Mouse (Mus musculus) heart, embryonic 12.5 days (tissue): ENCODE results near the gene A730049H05Rik. TPM values are rescaled to one million over a fixed set of nuclear protein-coding genes. Genes with fewer than 3 reads are reported as not detected.

Experiments used
- ATAC-seq: fragments of 200-750 bp; cut with Nextera tagmentation; 2 replicates; pipeline ENCODE4 v1.8.0; 2017; ENCODE audit warnings: moderate TSS enrichment, moderate library complexity; ENCODE audit not compliant: insufficient number of reproducible peaks, low FRiP score
- H3K27ac ChIP-seq: fragments of 300-500 bp; sonication (generic); 2 replicates; pipeline ENCODE4 v1.5.1; 2016; ENCODE audit warnings: mild to moderate bottlenecking, moderate library complexity; ENCODE audit not compliant: poor library complexity, severe bottlenecking
- H3K27me3 ChIP-seq: fragments of 300-500 bp; sonication (generic); replicated peaks from 2 replicates; pipeline ENCODE4 v1.6.1; 2016; ENCODE audit warnings: mild to moderate bottlenecking, moderate library complexity
- H3K36me3 ChIP-seq: fragments of 300-500 bp; sonication (generic); 2 replicates; pipeline ENCODE4 v1.6.1; 2016; ENCODE audit warnings: mild to moderate bottlenecking, moderate library complexity
- H3K4me1 ChIP-seq: fragments of 300-500 bp; sonication (generic); replicated peaks from 2 replicates; pipeline ENCODE4 v1.6.1; 2016; ENCODE audit warnings: mild to moderate bottlenecking
- H3K4me2 ChIP-seq: fragments of 300-500 bp; sonication (generic); 2 replicates; pipeline ENCODE4 v1.6.1; 2016; ENCODE audit warnings: mild to moderate bottlenecking, moderate library complexity
- H3K4me3 ChIP-seq: fragments of 300-500 bp; sonication (generic); 2 replicates; pipeline ENCODE4 v1.5.1; 2016; ENCODE audit warnings: mild to moderate bottlenecking
- H3K9ac ChIP-seq: fragments of 300-500 bp; sonication (generic); 2 replicates; pipeline ENCODE4 v1.6.1; 2016; ENCODE audit warnings: mild to moderate bottlenecking, moderate library complexity
- H3K9me3 ChIP-seq: fragments of 300-500 bp; sonication (generic); replicated peaks from 2 replicates; pipeline ENCODE4 v1.6.1; 2016; ENCODE audit warnings: mild to moderate bottlenecking, moderate library complexity
- WGBS: fragments of 180-500 bp; shearing (Covaris S2); methylation state at CpG from one replicate; pipeline ENCODE4 v1.1.7; 2016; 5-methylcytosine and 5-hydroxymethylcytosine counted together
- polyA plus RNA-seq: library from polyadenylated mRNA; unstranded; fragments of >200 nt; fragmentation: Nextera tagmentation; extraction: Ambion mirVana; gene quantifications from 2 replicates; pipeline ENCODE4 v1.2.1, GENCODE M21; 2016

A730049H05Rik gene
- polyA plus RNA-seq, 1 experiment from 2014 or later, result 4.8 TPM

DNA sequence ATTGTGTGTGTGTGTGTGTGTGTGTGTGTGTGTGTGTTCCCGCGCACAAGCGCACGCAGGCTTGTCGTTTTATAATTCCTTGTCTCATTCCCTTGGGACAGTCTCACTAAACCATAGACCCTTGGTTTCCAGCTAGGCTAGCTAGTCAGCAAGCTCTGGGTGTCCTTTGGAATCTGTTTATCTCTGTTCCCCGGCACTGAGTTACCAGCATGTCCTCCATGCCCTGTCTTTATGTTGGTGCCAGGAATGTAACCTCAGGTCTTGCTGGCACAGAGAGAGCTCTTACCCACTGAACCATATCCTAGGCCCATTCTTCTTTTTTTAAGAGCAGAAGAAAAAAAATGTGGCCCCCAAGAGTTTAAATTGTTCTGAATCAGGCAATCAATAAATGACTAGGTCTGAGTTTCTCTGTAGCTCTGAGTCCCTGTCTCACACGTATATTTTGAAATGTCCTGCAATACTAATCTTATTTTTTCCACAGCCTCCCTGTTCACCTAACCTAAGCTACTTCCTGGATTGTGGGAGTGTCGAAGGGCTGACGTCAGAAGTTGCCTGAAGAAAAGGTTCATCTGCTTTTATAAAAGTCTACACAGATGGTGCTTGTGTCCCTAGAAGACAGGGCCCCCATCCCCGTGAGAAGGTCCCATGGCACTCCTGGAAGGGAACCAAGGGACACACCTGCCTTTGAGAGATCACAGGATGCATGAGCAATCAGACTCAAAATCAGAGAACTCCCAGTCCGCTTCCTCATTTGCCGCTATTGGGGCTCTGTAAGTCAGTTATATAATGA, 42.6 kb downstream of the A730049H05Rik start:
- no peak overlapping the region for H3K4me2 ChIP-seq
- no peak overlapping the region for H3K9ac ChIP-seq
- peaks cover 42% of the 10 kb centered on the region for H3K4me1 ChIP-seq
- H3K27me3 ChIP-seq, result no peaks in the 10 kb centered on the region
- WGBS, result 79% methylated on average over 12 of the region's 12 CpGs
- no peak for ATAC-seq
- H3K9me3 ChIP-seq, result no peaks in the 10 kb centered on the region
- peaks cover 37% of the 10 kb centered on the region for H3K36me3 ChIP-seq
- H3K27ac ChIP-seq, result no peak overlapping the region
- H3K4me3 ChIP-seq, result no peak overlapping the region

DNA sequence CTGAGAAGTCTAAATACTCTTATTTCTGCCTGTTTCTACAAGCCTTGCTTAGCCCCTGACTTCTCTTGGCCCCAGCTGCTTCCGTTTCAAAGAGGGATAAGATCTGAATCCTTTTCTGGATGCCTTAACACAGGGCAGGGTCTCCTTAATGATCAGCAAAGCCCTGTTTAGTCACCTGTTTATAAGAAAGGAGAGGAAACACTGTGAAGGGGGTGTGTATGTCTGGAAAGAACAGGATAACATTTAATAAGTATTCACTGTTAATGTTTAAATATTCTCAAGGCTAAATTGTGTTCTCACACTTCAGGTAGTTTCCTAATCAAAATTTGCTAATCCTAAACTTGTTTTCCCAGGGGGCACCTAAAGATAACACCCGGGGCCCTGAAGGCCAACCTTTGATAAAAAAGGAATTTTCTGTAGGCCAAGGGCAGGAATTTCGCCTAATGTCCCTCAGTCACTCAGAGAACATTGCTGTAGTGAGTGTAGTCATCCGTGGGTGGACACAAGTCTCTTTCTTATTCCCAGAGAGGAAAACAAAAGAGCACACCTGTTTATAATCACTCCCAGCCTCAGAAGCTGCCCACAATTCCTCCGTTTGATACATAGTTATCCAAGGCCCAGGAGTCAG, 44.1 kb downstream of the A730049H05Rik start:
- no peak overlapping the region for H3K9ac ChIP-seq

DNA sequence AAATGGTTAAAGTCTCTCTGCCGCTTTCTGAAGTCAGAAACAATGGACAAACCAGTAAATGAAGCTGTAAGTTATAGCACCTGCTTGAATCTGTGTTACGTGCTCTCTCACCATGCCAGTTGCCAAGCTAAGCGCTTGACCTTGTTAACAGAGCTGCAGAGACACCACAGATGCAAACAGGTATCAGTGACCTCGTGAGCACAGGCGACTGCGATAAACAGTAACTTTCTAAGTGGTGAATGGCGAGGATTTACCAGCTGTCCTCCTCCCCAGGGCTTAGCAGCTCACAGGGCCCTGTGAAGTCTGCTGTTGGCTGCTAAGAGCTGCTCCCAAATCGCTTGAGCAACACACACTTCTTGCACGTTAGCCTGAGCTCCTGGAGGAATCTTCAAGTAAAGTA, 46.3 kb downstream of the A730049H05Rik start:
- WGBS, result 45% methylated on average over 9 of the region's 9 CpGs
- Histone ChIP-seq H3K9me3 (no peaks in the 10 kb centered on the region), H3K4me2 (no peak overlapping the region), H3K9ac (no peak overlapping the region), H3K27ac (peak overlapping the region; percentile 46), H3K36me3 (peaks cover 33% of the 10 kb centered on the region), H3K27me3 (no peaks in the 10 kb centered on the region), H3K4me3 (no peak overlapping the region), H3K4me1 (peaks cover 27% of the 10 kb centered on the region)
- ATAC-seq, result no peak

More for the DNA sequence above, 44.1 kb downstream of the A730049H05Rik start:
- Histone ChIP-seq H3K4me2 (no peak overlapping the region), H3K4me1 (peaks cover 30% of the 10 kb centered on the region), H3K27me3 (no peaks in the 10 kb centered on the region), H3K4me3 (no peak overlapping the region), H3K36me3 (peaks cover 37% of the 10 kb centered on the region), H3K27ac (peak overlapping the region; percentile 7), H3K9me3 (no peaks in the 10 kb centered on the region)
- WGBS, result 25% methylated on average over 5 of the region's 5 CpGs
- no peak for ATAC-seq

DNA sequence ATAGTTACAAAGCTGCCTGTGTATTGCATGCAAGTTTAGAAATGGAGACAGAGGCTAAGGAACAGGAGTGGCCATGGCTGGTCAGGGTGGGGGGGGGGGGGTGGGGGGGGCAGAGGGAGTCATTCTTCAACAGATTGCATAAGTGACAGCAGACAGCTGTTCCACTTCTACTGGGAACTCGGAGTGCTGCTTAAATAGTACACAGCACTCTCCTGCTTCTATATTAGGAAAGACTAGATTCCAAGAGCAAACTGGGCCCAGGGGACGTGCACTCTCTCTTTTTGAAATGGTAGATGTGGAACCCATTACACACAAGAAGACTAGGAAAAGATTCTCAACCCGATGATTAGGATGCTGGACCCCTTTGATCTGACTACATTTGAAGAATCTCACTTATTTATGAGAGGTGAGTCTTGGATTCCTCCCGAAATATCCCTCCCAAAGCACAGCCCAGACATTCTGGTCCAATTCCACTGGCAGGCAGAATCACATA, 52.9 kb downstream of the A730049H05Rik start, which contains the start of gene Gm15737:
Gene Gm15737 (plus strand): TSS at position 269 of the 493 bp plus-strand sequence.
- Histone ChIP-seq H3K4me3 (0 out of 2 replicates have a peak within 1 kb of the TSS, but pooled peaks have one; percentile 3), H3K4me1 (peaks cover 25% of the 10 kb centered on the region), H3K9me3 (no peaks in the 10 kb centered on the region), H3K4me2 (peak within 1 kb of the TSS; percentile 52), H3K36me3 (peaks cover 19% of the 10 kb centered on the region), H3K9ac (peak within 1 kb of the TSS; percentile 43; the same call in 1 of the 2 replicates), H3K27me3 (no peaks in the 10 kb centered on the region), H3K27ac (peak within 1 kb of the TSS; percentile 98)
- peak; percentile 79 for ATAC-seq
- 29% methylated on average over 4 of the region's 4 CpGs for WGBS

DNA sequence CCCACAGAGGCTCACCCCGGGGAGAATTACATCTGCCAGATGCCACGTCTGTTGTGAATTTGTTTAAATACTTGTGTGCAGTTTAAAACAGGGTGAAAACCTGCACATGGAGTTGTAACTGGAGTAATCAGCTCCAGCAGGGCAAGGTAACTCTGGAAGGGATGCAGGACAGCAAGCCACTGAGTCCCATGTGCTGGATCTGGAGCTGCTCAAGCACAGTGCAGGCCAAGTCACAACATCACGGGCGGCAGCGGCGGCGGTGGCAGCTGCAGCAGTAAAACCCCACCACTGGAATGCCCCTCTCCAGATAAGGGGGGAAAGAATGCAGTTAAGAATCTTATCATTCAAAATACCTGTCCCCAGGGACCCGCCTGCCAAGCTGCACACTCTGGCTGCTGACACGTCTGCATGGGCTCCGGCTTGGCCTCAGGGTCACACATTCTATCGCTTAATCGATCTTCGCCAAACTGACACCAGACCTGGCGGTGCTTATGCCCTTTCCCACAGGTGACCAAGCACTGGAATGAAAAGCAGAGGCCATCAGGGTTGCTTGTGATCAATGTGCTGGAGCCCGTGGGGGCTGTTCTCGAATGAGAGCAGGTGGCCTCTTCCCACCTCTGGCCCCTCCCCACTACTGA, 53.4 kb downstream of the A730049H05Rik start:
- no peaks in the 10 kb centered on the region for H3K9me3 ChIP-seq
- peak; percentile 64 for ATAC-seq
- H3K36me3 ChIP-seq, result peaks cover 19% of the 10 kb centered on the region
- no peaks in the 10 kb centered on the region for H3K27me3 ChIP-seq
- H3K27ac ChIP-seq, result peak overlapping the region; percentile 98
- 26% methylated on average over 16 of the region's 16 CpGs for WGBS
- H3K4me1 ChIP-seq, result peaks cover 25% of the 10 kb centered on the region
- H3K4me3 ChIP-seq, result 0 out of 2 replicates have a peak overlapping the region, but pooled peaks have one; percentile 3
- H3K9ac ChIP-seq, result peak overlapping the region; percentile 43; the same call in 1 of the 2 replicates
- peak overlapping the region; percentile 52 for H3K4me2 ChIP-seq

DNA sequence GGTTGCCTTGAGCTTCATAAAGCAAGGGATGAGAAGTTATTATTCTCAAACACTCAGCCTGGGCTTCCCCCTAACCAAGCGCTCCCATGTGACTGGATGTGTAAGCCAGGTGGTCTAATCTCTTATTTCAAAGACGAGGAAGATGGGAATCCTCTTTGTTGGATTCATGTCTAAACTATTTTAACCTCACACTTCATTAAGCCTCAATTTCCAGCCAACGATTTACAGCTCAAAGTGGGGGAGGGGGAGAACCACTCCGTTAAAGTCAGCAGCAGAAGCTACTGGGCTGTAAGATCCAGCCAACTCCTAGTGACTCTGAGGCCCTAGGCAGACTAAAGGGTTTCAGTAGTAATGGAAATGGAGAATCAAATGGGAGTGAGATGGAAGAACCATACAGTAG, 55.5 kb downstream of the A730049H05Rik start:
- no peaks in the 10 kb centered on the region for H3K27me3 ChIP-seq
- H3K9ac ChIP-seq, result no peak overlapping the region
- no peak for ATAC-seq
- no peak overlapping the region for H3K4me3 ChIP-seq
- H3K4me2 ChIP-seq, result no peak overlapping the region
- H3K27ac ChIP-seq, result no peak overlapping the region
- no peaks in the 10 kb centered on the region for H3K9me3 ChIP-seq
- 68% methylated on average over 4 of the region's 4 CpGs for WGBS
- H3K36me3 ChIP-seq, result peaks cover 21% of the 10 kb centered on the region
- peaks cover 31% of the 10 kb centered on the region for H3K4me1 ChIP-seq

DNA sequence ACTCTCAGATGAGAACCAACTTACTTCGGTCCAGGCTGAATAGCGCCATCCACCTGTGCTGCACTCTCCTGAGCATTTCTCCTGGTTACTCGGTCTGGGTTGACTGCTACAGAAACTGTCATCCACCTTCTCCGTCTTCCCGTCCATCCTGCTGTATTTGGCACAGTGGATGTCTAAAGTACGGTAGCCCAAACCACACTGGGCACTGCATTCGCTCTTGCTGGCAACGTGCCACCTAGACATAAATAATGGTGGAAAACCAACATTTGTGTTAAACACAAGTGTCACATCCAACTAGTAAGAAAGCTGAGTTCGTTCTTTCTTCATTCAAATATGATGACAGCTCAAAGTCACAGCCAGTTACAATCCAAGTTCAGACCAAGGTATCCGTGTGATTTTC, 56.5 kb downstream of the A730049H05Rik start:
- WGBS, result 89% methylated on average over 10 of the region's 10 CpGs
- Histone ChIP-seq H3K9me3 (no peaks in the 10 kb centered on the region), H3K27ac (no peak overlapping the region), H3K36me3 (peaks cover 27% of the 10 kb centered on the region), H3K4me1 (peaks cover 30% of the 10 kb centered on the region), H3K4me2 (no peak overlapping the region), H3K9ac (no peak overlapping the region), H3K27me3 (no peaks in the 10 kb centered on the region), H3K4me3 (no peak overlapping the region)
- no peak for ATAC-seq

DNA sequence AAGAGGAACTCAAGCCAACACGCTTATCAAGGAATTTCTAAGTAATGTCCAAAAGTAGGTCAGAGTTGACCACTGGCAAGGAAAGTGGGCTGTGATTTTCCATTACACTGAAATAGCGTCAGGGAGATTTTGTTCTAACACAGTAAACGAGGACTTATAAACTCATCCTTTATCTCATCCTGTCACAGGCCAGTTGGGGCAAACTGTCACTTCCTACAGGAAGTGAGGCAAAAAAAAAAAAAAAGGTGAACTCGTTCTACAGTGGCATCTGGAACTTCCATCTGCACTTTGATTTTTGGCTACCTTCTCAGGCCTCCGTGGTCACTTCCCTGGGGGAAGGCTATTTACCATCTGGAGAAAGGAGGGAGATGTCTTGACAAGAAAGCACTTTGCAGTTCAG, 58.6 kb downstream of the A730049H05Rik start:
- H3K4me3 ChIP-seq, result no peak overlapping the region
- H3K9me3 ChIP-seq, result no peaks in the 10 kb centered on the region
- WGBS, result 28% methylated on average over 5 of the region's 5 CpGs
- H3K9ac ChIP-seq, result no peak overlapping the region
- ATAC-seq, result no peak; the same call in 1 of the 2 replicates
- H3K27me3 ChIP-seq, result no peaks in the 10 kb centered on the region
- peaks cover 45% of the 10 kb centered on the region for H3K36me3 ChIP-seq
- no peak overlapping the region for H3K4me2 ChIP-seq
- H3K4me1 ChIP-seq, result peaks cover 12% of the 10 kb centered on the region
- no peak overlapping the region for H3K27ac ChIP-seq

DNA sequence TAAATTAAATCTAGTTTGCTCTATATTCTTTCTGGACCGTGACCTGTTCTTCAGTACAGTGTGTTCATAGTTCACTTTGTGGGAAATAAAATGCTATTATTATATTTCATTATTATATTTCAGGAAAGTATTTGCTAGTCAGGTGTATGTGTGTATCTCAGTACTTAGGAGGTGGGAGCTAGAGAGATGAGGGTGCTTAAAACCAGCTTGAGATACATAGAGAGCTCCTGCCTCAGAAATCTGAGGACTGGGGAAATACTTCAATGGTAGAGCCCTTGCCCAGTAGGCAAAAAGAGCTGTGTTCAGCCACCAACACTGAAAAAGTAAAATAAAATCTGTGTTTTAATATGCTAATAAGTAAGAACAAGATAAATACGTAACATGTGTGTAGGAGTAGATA, 59.1 kb downstream of the A730049H05Rik start:
- Histone ChIP-seq H3K36me3 (peaks cover 50% of the 10 kb centered on the region), H3K4me3 (no peak overlapping the region), H3K4me1 (peaks cover 7% of the 10 kb centered on the region), H3K9me3 (no peaks in the 10 kb centered on the region), H3K27me3 (no peaks in the 10 kb centered on the region), H3K27ac (no peak overlapping the region), H3K4me2 (no peak overlapping the region), H3K9ac (no peak overlapping the region)
- WGBS, result 88% methylated on average over 2 of the region's 2 CpGs
- ATAC-seq, result no peak

DNA sequence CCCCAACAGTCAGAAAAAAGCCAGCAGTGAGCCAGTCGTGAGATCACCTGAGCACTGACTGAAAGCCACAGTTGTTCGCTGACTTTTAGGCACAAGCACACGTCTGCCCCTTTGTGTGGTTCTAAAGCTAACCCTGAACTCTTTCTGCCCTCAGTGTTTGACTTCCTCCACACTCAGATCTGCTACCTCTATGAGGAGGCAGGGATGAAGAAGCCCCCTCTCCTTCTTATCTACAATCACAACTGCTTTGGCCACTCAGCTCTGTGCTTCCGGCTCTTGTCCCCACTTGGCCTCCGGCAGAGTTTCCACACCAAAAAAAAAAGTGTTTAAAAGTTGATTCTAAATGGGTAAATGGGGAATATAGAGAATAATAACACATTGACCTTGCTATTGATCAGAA, 59.8 kb downstream of the A730049H05Rik start:
- no peak overlapping the region for H3K9ac ChIP-seq
- peaks cover 56% of the 10 kb centered on the region for H3K36me3 ChIP-seq
- H3K4me1 ChIP-seq, result peaks cover 6% of the 10 kb centered on the region; the same call in 1 of the 2 replicates
- H3K27me3 ChIP-seq, result no peaks in the 10 kb centered on the region
- peak; percentile 48; the same call in 1 of the 2 replicates for ATAC-seq
- no peak overlapping the region for H3K4me3 ChIP-seq
- no peak overlapping the region for H3K4me2 ChIP-seq
- H3K9me3 ChIP-seq, result no peaks in the 10 kb centered on the region
- H3K27ac ChIP-seq, result no peak overlapping the region
- WGBS, result 44% methylated on average over 5 of the region's 5 CpGs

DNA sequence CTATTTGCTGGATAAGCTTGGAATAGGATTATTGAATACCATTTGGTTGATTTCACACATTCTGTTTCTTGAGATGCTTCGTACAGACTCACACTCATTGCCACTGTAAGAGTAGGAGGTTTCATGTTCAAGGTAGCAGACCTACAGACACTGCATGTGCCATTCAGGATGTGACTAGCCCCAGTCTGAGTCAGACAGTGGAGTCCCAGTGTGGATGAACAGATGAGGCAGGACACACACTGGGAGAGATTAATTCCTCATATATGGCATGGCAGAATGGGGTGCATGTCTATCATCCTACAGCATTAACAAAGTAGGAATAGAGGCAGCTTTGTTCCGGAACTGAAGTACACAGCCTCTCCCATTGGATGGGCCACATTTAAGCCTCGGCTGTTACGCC, 61.0 kb downstream of the A730049H05Rik start:
- ATAC-seq, result no peak
- Histone ChIP-seq H3K4me3 (no peak overlapping the region), H3K27ac (no peak overlapping the region), H3K4me2 (no peak overlapping the region), H3K27me3 (no peaks in the 10 kb centered on the region), H3K9ac (no peak overlapping the region), H3K36me3 (peaks cover 47% of the 10 kb centered on the region), H3K4me1 (peaks cover 10% of the 10 kb centered on the region), H3K9me3 (no peaks in the 10 kb centered on the region)
- 93% methylated on average over 4 of the region's 4 CpGs for WGBS
